Mouse (Mus musculus): ENCODE results near the gene Slc25a33. TPM values are rescaled to one million over a fixed set of nuclear protein-coding genes. Genes with fewer than 3 reads are reported as not detected.

The Slc25a33 gene
- polyA plus RNA-seq, 1 experiment from 2014 or later: 18.4 TPM

DNA sequence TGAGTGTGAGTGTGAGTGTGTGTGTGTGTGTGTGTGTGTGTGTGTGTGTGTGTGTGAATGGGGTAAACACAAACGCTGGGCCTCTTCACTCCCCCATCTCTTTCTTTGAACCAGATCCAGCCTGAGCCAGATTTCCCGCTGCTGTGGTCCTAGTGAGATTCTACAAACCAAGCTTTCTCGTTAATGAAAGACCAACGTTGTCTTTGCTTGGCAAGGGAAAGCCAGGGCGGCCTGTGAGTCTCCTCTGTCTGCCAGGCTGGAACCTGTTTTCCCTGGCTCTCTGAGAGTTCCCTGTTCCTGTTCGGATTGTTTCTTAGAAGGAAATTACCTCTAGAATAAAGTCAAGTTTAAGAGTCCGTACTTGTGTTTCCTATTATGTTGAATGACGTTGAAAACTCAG is 8.9 kb upstream of the Slc25a33 start:
- WGBS: 71% methylated on average over 8 of the region's 8 CpGs
- H3K4me2 ChIP-seq (ENCODE audit: low read depth, low read length): no peak overlapping the region
- H3K4me1 ChIP-seq (ENCODE audit: control insufficient read depth, insufficient read depth, low read length): no peaks in the 10 kb centered on the region
- no peak overlapping the region for H3K4me3 ChIP-seq (ENCODE audit: low read depth, low read length)
- H3K9ac ChIP-seq (replicated peaks; ENCODE audit: low read length): no peak overlapping the region
- H3K36me3 ChIP-seq (replicated peaks; ENCODE audit: control insufficient read depth, insufficient read depth, low read depth, low read length): no peaks in the 10 kb centered on the region
- no peak overlapping the region for H3K27ac ChIP-seq (replicated peaks; ENCODE audit: low read depth, low read length)
- no peaks in the 10 kb centered on the region for H3K27me3 ChIP-seq (ENCODE audit: control insufficient read depth, insufficient read depth, low read length)
- no peak for ATAC-seq (replicated peaks; ENCODE audit: insufficient number of reproducible peaks, low FRiP score, low TSS enrichment, low read depth)
- no peaks in the 10 kb centered on the region for H3K9me3 ChIP-seq (replicated peaks; ENCODE audit: control insufficient read depth, low read length)
- no peak for DNase-seq (ENCODE audit: low spot score)

DNA sequence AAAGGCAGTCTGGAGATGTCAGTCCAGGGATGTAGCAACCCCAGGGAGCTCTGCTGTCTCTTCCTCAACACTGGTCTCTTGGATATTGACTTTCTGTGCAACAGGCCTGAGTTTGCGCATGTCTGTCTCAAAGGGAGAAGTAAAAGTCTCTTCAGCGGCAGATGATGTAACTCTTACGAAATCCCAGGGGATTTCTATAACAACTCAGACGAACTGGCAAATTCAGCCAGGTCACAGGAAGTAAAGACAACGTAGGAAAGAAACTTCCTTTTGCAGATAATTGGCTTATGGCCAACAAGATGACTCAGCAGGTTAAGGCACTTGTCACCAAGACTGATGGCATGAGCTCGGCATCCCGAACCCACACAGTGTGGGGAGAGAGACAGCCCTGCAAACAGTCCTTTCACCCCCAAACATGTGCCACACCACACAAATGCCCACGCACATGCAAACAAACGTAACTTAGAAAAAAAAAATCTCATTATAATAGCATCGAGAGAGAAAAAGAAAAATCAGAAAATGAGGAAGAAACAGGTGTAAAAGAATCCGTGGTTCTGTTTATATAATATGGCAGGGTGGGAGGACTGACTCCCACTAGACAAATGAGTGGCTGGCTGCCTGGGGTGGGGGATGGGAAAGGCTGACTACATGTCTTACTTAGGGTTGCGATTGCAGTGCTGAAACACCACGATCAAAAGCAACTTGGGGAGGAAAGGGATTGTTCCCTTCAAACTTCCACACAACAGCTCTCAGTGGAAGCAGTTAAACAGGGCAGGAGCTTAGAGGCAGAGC is 6.7 kb upstream of the Slc25a33 start:
- no peaks in the 10 kb centered on the region for H3K27me3 ChIP-seq (ENCODE audit: control insufficient read depth, insufficient read depth, low read length)
- no peaks in the 10 kb centered on the region for H3K36me3 ChIP-seq (replicated peaks; ENCODE audit: control insufficient read depth, insufficient read depth, low read depth, low read length)
- H3K27ac ChIP-seq (replicated peaks; ENCODE audit: low read depth, low read length): no peak overlapping the region
- 76% methylated on average over 13 of the region's 13 CpGs for WGBS
- DNase-seq (ENCODE audit: low spot score) (no peak), ATAC-seq (replicated peaks; ENCODE audit: insufficient number of reproducible peaks, low FRiP score, low TSS enrichment, low read depth) (no peak)
- H3K4me1 ChIP-seq (ENCODE audit: control insufficient read depth, insufficient read depth, low read length): no peaks in the 10 kb centered on the region
- no peak overlapping the region for H3K4me3 ChIP-seq (ENCODE audit: low read depth, low read length)
- no peaks in the 10 kb centered on the region for H3K9me3 ChIP-seq (replicated peaks; ENCODE audit: control insufficient read depth, low read length)
- H3K9ac ChIP-seq (replicated peaks; ENCODE audit: low read length): no peak overlapping the region
- no peak overlapping the region for H3K4me2 ChIP-seq (ENCODE audit: low read depth, low read length)

DNA sequence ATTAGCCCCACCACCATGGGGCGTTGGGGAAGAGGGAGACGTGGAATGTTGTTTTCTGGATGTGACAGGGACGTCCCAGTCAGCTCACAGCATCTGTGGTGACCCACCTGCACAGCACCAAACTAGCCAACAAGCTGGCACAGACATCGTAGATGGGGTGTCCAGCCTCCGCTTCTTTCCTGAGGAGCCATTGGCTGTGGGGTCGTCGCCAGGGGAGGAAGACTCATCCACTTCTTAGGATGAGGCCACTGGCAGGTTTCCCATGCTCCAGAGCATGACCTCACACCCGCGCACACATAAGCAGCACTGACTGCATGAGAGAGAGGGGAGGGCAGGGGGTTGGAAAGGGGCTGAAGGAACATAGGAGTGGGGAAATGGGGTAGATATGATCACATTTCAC is 5.9 kb upstream of the Slc25a33 start:
- H3K4me3 ChIP-seq (ENCODE audit: low read depth, low read length): no peak overlapping the region
- no peak for DNase-seq (ENCODE audit: low spot score)
- no peak overlapping the region for H3K27ac ChIP-seq (replicated peaks; ENCODE audit: low read depth, low read length)
- H3K36me3 ChIP-seq (replicated peaks; ENCODE audit: control insufficient read depth, insufficient read depth, low read depth, low read length): no peaks in the 10 kb centered on the region
- no peak overlapping the region for H3K9ac ChIP-seq (replicated peaks; ENCODE audit: low read length)
- no peak for ATAC-seq (replicated peaks; ENCODE audit: insufficient number of reproducible peaks, low FRiP score, low TSS enrichment, low read depth)
- H3K9me3 ChIP-seq (replicated peaks; ENCODE audit: control insufficient read depth, low read length): no peaks in the 10 kb centered on the region
- no peaks in the 10 kb centered on the region for H3K27me3 ChIP-seq (ENCODE audit: control insufficient read depth, insufficient read depth, low read length)
- WGBS: 82% methylated on average over 9 of the region's 9 CpGs
- no peak overlapping the region for H3K4me2 ChIP-seq (ENCODE audit: low read depth, low read length)
- no peaks in the 10 kb centered on the region for H3K4me1 ChIP-seq (ENCODE audit: control insufficient read depth, insufficient read depth, low read length)

DNA sequence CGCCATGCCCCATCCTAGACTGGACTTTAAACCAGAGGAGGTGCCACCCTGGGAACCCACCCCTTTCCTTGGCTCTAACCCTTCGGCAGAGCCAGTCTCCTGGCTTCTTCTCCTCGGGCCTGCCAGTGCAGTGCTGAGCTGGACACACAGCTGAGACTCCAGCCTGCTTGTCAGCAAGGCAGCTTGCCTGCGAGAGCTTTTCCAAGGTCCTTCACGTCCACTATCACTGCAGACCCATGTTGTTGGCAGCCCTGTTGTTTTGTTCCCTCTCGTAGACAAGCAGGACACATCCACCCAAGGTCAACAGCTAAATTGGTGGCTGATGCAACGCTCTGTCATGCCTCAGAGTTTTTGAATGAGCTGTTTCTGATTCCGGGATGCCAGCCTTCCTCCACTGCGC is 3.0 kb upstream of the Slc25a33 start:
- H3K27ac ChIP-seq (replicated peaks; ENCODE audit: low read depth, low read length): no peak overlapping the region
- no peaks in the 10 kb centered on the region for H3K27me3 ChIP-seq (ENCODE audit: control insufficient read depth, insufficient read depth, low read length)
- no peaks in the 10 kb centered on the region for H3K36me3 ChIP-seq (replicated peaks; ENCODE audit: control insufficient read depth, insufficient read depth, low read depth, low read length)
- no peaks in the 10 kb centered on the region for H3K9me3 ChIP-seq (replicated peaks; ENCODE audit: control insufficient read depth, low read length)
- 83% methylated on average over 9 of the region's 9 CpGs for WGBS
- no peak overlapping the region for H3K9ac ChIP-seq (replicated peaks; ENCODE audit: low read length)
- ATAC-seq (replicated peaks; ENCODE audit: insufficient number of reproducible peaks, low FRiP score, low TSS enrichment, low read depth): no peak
- DNase-seq (ENCODE audit: low spot score): no peak
- H3K4me3 ChIP-seq (ENCODE audit: low read depth, low read length): no peak overlapping the region
- H3K4me2 ChIP-seq (ENCODE audit: low read depth, low read length): no peak overlapping the region
- no peaks in the 10 kb centered on the region for H3K4me1 ChIP-seq (ENCODE audit: control insufficient read depth, insufficient read depth, low read length)

DNA sequence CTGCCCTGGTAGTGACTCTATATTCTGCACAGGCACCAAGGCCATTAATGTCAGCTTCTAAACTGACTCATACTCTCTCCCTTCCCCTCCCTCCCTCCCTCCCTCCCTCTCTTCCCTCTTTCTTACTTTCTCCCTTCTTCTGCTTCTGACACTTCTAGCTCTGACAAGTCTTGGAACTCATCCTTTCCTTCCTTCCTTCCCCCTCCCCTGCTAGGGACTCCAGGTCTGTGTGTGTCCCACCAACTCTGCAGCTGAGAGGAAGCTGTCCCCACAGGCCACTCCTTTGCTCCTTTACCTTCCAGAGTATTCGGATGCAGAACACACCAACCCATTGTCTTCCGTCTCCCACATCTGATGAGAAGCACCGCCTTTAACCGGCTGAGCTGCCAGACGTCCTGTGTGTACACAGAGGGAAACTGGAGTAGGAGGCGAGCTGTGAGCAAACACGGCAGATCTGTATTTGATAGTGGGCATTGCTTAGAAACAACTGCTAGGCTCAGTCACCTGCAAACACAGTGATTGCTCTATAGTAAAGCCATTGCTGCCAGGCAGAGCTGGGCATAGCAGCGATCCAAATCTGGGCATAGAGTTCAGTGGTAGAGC is 1.8 kb upstream of the Slc25a33 start:
- no peaks in the 10 kb centered on the region for H3K4me1 ChIP-seq (ENCODE audit: control insufficient read depth, insufficient read depth, low read length)
- no peak overlapping the region for H3K9ac ChIP-seq (replicated peaks; ENCODE audit: low read length)
- H3K36me3 ChIP-seq (replicated peaks; ENCODE audit: control insufficient read depth, insufficient read depth, low read depth, low read length): no peaks in the 10 kb centered on the region
- no peak overlapping the region for H3K4me2 ChIP-seq (ENCODE audit: low read depth, low read length)
- H3K27me3 ChIP-seq (ENCODE audit: control insufficient read depth, insufficient read depth, low read length): no peaks in the 10 kb centered on the region
- no peak overlapping the region for H3K27ac ChIP-seq (replicated peaks; ENCODE audit: low read depth, low read length)
- H3K4me3 ChIP-seq (ENCODE audit: low read depth, low read length): no peak overlapping the region
- DNase-seq (ENCODE audit: low spot score): no peak
- ATAC-seq (replicated peaks; ENCODE audit: insufficient number of reproducible peaks, low FRiP score, low TSS enrichment, low read depth): no peak
- H3K9me3 ChIP-seq (replicated peaks; ENCODE audit: control insufficient read depth, low read length): no peaks in the 10 kb centered on the region
- 24% methylated on average over 8 of the region's 8 CpGs for WGBS

DNA sequence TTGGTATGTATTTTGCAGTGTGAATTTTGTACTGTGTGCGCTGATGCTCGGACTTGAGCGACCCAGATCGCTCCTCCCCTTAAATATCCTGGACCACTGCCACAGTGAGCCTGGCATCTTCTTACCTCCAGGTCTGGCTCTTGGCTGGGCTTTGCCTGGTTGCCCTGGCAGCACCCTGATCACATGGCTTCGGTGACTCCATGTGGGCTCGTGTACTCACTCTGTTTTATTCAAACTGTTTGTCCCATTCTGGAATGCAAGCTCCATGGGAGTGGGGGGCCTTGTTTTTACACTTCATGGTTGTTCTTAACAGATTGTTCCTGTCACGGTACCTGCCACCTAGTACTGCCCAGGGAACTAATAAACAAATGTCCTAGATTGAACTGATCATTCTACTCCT is 1.3 kb upstream of the Slc25a33 start:
- H3K27me3 ChIP-seq (ENCODE audit: control insufficient read depth, insufficient read depth, low read length): no peaks in the 10 kb centered on the region
- H3K4me3 ChIP-seq (ENCODE audit: low read depth, low read length): no peak overlapping the region
- H3K9ac ChIP-seq (replicated peaks; ENCODE audit: low read length): no peak overlapping the region
- no peaks in the 10 kb centered on the region for H3K9me3 ChIP-seq (replicated peaks; ENCODE audit: control insufficient read depth, low read length)
- 81% methylated on average over 7 of the region's 7 CpGs for WGBS
- no peak overlapping the region for H3K27ac ChIP-seq (replicated peaks; ENCODE audit: low read depth, low read length)
- no peak for DNase-seq (ENCODE audit: low spot score)
- H3K36me3 ChIP-seq (replicated peaks; ENCODE audit: control insufficient read depth, insufficient read depth, low read depth, low read length): no peaks in the 10 kb centered on the region
- no peaks in the 10 kb centered on the region for H3K4me1 ChIP-seq (ENCODE audit: control insufficient read depth, insufficient read depth, low read length)
- ATAC-seq (replicated peaks; ENCODE audit: insufficient number of reproducible peaks, low FRiP score, low TSS enrichment, low read depth): no peak
- no peak overlapping the region for H3K4me2 ChIP-seq (ENCODE audit: low read depth, low read length)

DNA sequence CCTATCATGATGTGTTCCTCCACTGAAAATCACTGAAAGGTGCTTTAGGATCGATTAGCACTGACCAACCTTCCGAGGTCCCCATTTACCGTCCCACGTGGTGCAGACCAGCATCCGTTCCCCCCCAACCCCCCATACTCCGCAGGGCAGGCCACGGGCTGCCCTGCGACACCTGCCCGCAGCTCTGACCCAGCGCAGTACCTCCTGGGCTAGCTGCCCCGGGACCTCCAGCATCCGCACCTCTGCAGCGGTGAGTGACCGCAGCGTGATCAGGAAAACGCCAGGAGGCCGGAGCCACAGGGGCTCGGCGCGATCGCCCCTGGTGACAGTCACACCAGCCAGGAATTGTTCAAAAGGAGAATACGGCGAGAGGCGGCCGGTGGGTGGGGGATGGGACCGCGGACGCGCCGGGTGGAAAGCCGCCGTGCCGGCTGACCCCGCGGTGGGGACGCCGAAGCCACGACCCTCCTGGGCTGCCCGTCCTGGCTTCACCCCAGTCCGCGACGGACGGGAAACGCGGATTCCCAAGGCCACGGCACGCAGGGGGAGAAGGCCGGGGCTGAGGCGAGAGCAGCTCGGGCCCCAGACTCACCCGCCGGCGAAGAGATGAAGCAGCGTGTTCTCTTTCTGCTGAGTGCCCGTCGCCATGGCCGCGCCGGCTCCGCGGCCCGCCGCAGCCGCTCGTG is 526 bp downstream of the Slc25a33 start:
- ATAC-seq (replicated peaks; ENCODE audit: insufficient number of reproducible peaks, low FRiP score, low TSS enrichment, low read depth) (peak; percentile 42), DNase-seq (ENCODE audit: low spot score) (peak; percentile 10)
- Histone ChIP-seq H3K4me2 (ENCODE audit: low read depth, low read length) (peak overlapping the region; percentile 99), H3K9me3 (replicated peaks; ENCODE audit: control insufficient read depth, low read length) (no peaks in the 10 kb centered on the region), H3K36me3 (replicated peaks; ENCODE audit: control insufficient read depth, insufficient read depth, low read depth, low read length) (no peaks in the 10 kb centered on the region), H3K4me3 (ENCODE audit: low read depth, low read length) (peak overlapping the region; percentile 75), H3K9ac (replicated peaks; ENCODE audit: low read length) (peak overlapping the region; percentile 86), H3K27ac (replicated peaks; ENCODE audit: low read depth, low read length) (0 out of 2 replicates have a peak overlapping the region, but pooled peaks have one; percentile 56), H3K4me1 (ENCODE audit: control insufficient read depth, insufficient read depth, low read length) (no peaks in the 10 kb centered on the region), H3K27me3 (ENCODE audit: control insufficient read depth, insufficient read depth, low read length) (no peaks in the 10 kb centered on the region)
- under 1% methylated on average over 65 of the region's 65 CpGs for WGBS

DNA sequence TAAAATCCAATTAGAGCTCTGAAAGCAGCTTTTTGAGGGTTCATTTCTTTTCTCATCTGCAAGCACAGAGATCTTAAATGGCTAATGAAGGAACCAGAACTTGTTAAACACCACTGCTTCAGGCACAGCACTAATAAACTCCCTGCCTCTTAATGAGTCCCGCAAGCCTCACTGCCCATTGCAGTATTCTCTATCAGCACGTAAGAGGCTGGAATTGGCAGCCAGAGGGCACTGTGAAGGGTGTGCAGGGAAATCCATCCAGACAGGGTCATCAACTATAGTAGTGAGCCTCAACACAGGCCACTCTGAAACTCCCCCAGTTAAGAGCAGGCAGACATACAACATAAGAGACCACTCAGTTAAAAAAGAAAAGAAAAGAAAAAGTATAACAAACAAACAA is 1.7 kb downstream of the Slc25a33 start:
- peak; percentile 46 for DNase-seq (ENCODE audit: low spot score)
- H3K36me3 ChIP-seq (replicated peaks; ENCODE audit: control insufficient read depth, insufficient read depth, low read depth, low read length): no peaks in the 10 kb centered on the region
- H3K27me3 ChIP-seq (ENCODE audit: control insufficient read depth, insufficient read depth, low read length): no peaks in the 10 kb centered on the region
- ATAC-seq (replicated peaks; ENCODE audit: insufficient number of reproducible peaks, low FRiP score, low TSS enrichment, low read depth): no peak
- H3K4me3 ChIP-seq (ENCODE audit: low read depth, low read length): no peak overlapping the region
- H3K27ac ChIP-seq (replicated peaks; ENCODE audit: low read depth, low read length): no peak overlapping the region
- WGBS: 19% methylated on average over 2 of the region's 2 CpGs
- no peak overlapping the region for H3K4me2 ChIP-seq (ENCODE audit: low read depth, low read length)
- no peak overlapping the region for H3K9ac ChIP-seq (replicated peaks; ENCODE audit: low read length)
- no peaks in the 10 kb centered on the region for H3K4me1 ChIP-seq (ENCODE audit: control insufficient read depth, insufficient read depth, low read length)
- no peaks in the 10 kb centered on the region for H3K9me3 ChIP-seq (replicated peaks; ENCODE audit: control insufficient read depth, low read length)

All from embryonic facial prominence, embryonic 11.5 days (tissue).